Mouse (Mus musculus) heart, embryonic 14.5 days (tissue): ENCODE data around the gene Ugt1a6b. TPM values are rescaled to one million over a fixed set of nuclear protein-coding genes. Genes with fewer than 3 reads are reported as not detected.
"Not testable (repeated sequence)": the region's sequence is repeated elsewhere in the genome, so short reads cannot be mapped to it uniquely, and the experiment has no call there.

Experiments used
- ATAC-seq: fragments of 200-750 bp; cut with Nextera tagmentation; 2 replicates; pipeline ENCODE4 v1.8.0; 2017; ENCODE audit warnings: low read depth, moderate TSS enrichment; ENCODE audit not compliant: insufficient number of reproducible peaks, insufficient read depth, low FRiP score
- H3K27ac ChIP-seq, 2 experiments: fragments of 200-500 bp in 1 of 2; fragments of 300-500 bp in 1 of 2; sonication (generic) in 1 of 2; replicated peaks in 1 of 2; 2 replicates each; pipeline ENCODE4 v1.5.1; 2012 to 2014; ENCODE audit warnings: low read depth in 2 of 2, low read length in 2 of 2, control low read depth in 1 of 2, mild to moderate bottlenecking in 1 of 2, mixed read lengths in 1 of 2; ENCODE audit not compliant: control insufficient read depth in 1 of 2, insufficient read depth in 1 of 2
- H3K27me3 ChIP-seq: fragments of 300-500 bp; sonication (generic); 2 replicates; pipeline ENCODE4 v1.6.1; 2014; ENCODE audit warnings: mild to moderate bottlenecking, low read length, control low read depth; ENCODE audit not compliant: control insufficient read depth, insufficient read depth
- H3K36me3 ChIP-seq: fragments of 300-500 bp; sonication (generic); 2 replicates; pipeline ENCODE4 v1.6.1; 2014; ENCODE audit warnings: mild to moderate bottlenecking, control low read depth, low read length, mixed read lengths; ENCODE audit not compliant: control insufficient read depth, insufficient read depth
- H3K4me1 ChIP-seq, 2 experiments: fragments of 200-500 bp in 1 of 2; fragments of 300-500 bp in 1 of 2; sonication (generic) in 1 of 2; 2 replicates each; pipeline ENCODE4 v1.6.1; 2012 to 2014; ENCODE audit warnings: low read length in 2 of 2, control low read depth in 1 of 2, mixed read lengths in 1 of 2; ENCODE audit not compliant: control insufficient read depth in 2 of 2, insufficient read depth in 2 of 2
- H3K4me2 ChIP-seq: fragments of 300-500 bp; sonication (generic); 2 replicates; pipeline ENCODE4 v1.6.1; 2014; ENCODE audit warnings: mild to moderate bottlenecking, low read length
- H3K4me3 ChIP-seq, 2 experiments: fragments of 200-500 bp in 1 of 2; fragments of 300-500 bp in 1 of 2; sonication (generic) in 1 of 2; 2 replicates each; pipeline ENCODE4 v1.5.1; 2012 to 2014; ENCODE audit warnings: low read length in 2 of 2, mild to moderate bottlenecking in 2 of 2, control low read depth in 1 of 2, low read depth in 1 of 2, moderate library complexity in 1 of 2; ENCODE audit not compliant: control insufficient read depth in 1 of 2, insufficient read depth in 1 of 2
- H3K9ac ChIP-seq: fragments of 300-500 bp; sonication (generic); 2 replicates; pipeline ENCODE4 v1.6.1; 2014; ENCODE audit warnings: mild to moderate bottlenecking, low read length
- H3K9me3 ChIP-seq: fragments of 300-500 bp; sonication (generic); 2 replicates; pipeline ENCODE4 v1.6.1; 2016; ENCODE audit warnings: low read length, control low read depth; ENCODE audit not compliant: control insufficient read depth
- WGBS: fragments of 180-500 bp; shearing (Covaris S2); extraction: QIAGEN DNeasy Blood & Tissue Kit; methylation state at CpG from one replicate; pipeline ENCODE4 v1.1.7; 2014; 5-methylcytosine and 5-hydroxymethylcytosine counted together
- polyA plus RNA-seq: library from polyadenylated mRNA; unstranded; fragments of >200 nt; fragmentation: Nextera tagmentation; extraction: Ambion mirVana; gene quantifications from 2 replicates; pipeline ENCODE4 v1.2.1, GENCODE M21; 2014

Ugt1a6b gene
- polyA plus RNA-seq, 1 experiment from 2014 or later, result not detected

DNA sequence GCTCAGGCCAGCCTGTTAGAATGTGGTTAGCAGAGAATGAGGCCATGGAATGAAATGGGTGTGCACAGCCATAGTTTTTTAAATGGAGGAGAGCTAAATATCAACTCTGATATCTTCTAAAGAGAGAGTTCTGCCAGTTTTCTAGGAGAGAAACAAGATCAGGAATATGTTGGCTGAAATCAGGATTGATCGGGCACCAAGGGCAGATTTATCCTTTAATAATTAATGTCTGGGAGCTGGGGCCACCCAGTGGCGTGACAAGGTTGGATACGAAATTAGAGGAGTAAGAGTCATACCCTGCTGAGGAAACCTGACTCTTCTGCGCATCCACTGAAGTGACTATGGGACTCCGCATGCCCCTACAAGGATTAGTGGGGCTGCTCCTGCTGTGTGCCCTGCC lies 62.7 kb downstream of the Ugt1a6b start, which contains the start of gene Ugt1a5:
Gene Ugt1a5 (plus strand): TSS at position 302 of the 400 bp plus-strand sequence.
- H3K36me3 ChIP-seq, result no peaks in the 10 kb centered on the region
- H3K9me3 ChIP-seq, result 0 out of 2 replicates have a peak, but pooled peaks cover 4% of the 10 kb centered on the region
- WGBS, result 72% methylated on average over 5 of the region's 5 CpGs
- no peak within 1 kb of the TSS for H3K4me2 ChIP-seq
- no peak for ATAC-seq
- H3K27me3 ChIP-seq, result no peaks in the 10 kb centered on the region
- no peak within 1 kb of the TSS for H3K4me3 ChIP-seq
- H3K27ac ChIP-seq, result no peak within 1 kb of the TSS
- H3K4me1 ChIP-seq, result no peaks in the 10 kb centered on the region
- no peak within 1 kb of the TSS for H3K9ac ChIP-seq

DNA sequence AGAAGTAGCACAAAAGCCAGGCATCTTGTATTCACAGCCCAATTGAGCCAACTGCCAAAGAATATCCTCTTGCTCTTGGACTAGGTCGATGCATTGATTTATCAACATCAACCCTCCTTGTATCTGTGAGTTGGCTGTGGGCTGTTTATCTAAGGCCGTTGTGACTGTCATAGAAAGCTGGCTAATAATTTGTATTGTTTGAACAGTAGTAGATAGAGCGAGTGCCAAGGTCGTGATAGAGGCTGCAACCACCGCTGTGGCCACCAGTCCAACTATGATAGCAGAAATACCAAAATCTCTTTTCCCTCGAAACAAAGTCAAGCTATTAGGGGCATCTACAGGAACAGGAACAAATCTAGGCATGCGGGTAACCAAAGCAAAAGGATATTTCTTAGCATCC lies 69.1 kb downstream of the Ugt1a6b start:
- not testable (repeated sequence) for ATAC-seq, H3K4me2 ChIP-seq, H3K4me3 ChIP-seq, H3K4me1 ChIP-seq, H3K27me3 ChIP-seq, H3K27ac ChIP-seq, H3K36me3 ChIP-seq, H3K9ac ChIP-seq
- WGBS, result 75% methylated on average over 5 of the region's 7 CpGs
- peaks cover 12% of the 10 kb centered on the region; the same call in 1 of the 2 replicates for H3K9me3 ChIP-seq

DNA sequence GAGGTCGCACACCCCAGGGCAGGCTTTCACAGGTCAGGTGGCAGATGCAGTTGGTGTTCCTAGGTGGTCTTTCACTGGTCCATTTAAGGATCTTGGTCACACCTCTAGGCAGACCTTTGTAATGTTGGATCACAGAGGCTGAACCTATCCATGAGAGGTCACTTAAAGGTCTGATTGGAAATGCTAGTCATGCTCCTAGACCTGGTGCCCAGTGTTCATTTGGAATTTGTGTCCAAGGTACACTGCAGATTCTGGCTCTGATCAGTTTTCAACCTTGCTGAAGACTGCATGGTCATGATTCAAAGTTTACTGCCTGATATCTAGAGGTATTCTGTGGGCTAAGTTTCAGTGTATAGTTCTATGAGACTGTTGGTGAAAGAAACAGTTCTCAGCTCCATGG lies 76.6 kb downstream of the Ugt1a6b start:
- H3K9ac ChIP-seq, result no peak overlapping the region
- no peak overlapping the region for H3K27ac ChIP-seq
- H3K4me3 ChIP-seq, result no peak overlapping the region
- H3K27me3 ChIP-seq, result no peaks in the 10 kb centered on the region
- WGBS, result 81% methylated on average over 1 of the region's 1 CpGs
- H3K4me2 ChIP-seq, result no peak overlapping the region
- H3K36me3 ChIP-seq, result no peaks in the 10 kb centered on the region
- H3K4me1 ChIP-seq, result no peaks in the 10 kb centered on the region
- no peak for ATAC-seq
- H3K9me3 ChIP-seq, result peaks cover 15% of the 10 kb centered on the region

DNA sequence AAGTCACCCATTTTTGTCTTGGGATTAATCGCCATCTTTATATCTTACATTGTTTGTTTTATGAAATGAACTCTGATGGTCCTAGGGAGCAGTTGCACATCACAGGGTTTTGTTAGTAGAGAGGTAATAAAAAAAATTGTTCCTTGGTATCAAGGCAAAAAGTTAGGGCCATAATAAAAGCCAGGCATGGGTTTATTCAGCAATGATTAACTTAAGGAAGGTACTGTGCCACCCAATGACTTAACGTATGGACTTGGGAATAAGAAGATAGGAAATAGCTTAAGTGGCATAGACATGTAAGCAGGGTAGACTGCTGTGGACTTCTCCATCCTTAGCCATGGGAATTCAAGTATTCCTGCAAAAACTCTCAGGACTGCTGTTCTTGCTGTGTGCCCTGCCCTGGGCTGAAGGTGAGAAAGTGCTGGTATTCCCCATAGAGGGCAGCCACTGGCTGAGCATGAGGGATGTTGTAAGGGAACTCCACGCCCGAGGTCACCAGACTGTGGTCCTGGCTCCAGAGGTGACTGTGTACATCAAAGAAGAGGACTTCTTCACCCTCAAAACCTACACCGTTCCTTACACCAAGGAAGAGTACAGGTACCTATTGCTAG lies 83.4 kb downstream of the Ugt1a6b start:
- H3K9ac ChIP-seq, result no peak overlapping the region
- H3K4me2 ChIP-seq, result no peak overlapping the region
- no peaks in the 10 kb centered on the region for H3K36me3 ChIP-seq
- no peak for ATAC-seq
- WGBS, result 69% methylated on average over 5 of the region's 5 CpGs
- H3K4me3 ChIP-seq, result no peak overlapping the region
- no peaks in the 10 kb centered on the region for H3K9me3 ChIP-seq
- no peaks in the 10 kb centered on the region for H3K27me3 ChIP-seq
- H3K4me1 ChIP-seq, result no peaks in the 10 kb centered on the region
- no peak overlapping the region for H3K27ac ChIP-seq

DNA sequence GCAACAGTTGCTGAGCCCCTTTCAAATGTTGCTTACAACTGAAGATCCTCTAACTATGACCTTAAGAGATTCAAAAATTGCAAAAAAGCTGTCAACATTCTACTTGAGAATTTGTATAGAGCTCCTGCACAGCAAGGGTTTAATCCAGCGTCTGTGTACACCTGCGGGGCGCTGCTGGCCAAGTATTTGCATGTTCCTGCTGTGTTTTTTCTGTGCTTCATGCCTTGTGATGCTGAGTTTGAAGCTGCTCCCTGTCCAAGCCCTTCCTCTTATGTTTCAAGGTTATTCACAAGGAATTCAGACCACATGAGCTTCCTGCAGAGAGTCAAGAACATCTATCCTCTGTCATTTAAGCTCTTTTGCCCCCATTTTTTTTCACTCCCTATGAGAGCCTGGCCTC lies 89.1 kb downstream of the Ugt1a6b start:
- H3K4me1 ChIP-seq, result no peaks in the 10 kb centered on the region
- no peaks in the 10 kb centered on the region for H3K27me3 ChIP-seq
- no peak for ATAC-seq
- no peak overlapping the region for H3K9ac ChIP-seq
- H3K4me2 ChIP-seq, result no peak overlapping the region
- 64% methylated on average over 3 of the region's 3 CpGs for WGBS
- H3K9me3 ChIP-seq, result no peaks in the 10 kb centered on the region
- no peak overlapping the region for H3K27ac ChIP-seq
- no peak overlapping the region for H3K4me3 ChIP-seq
- no peaks in the 10 kb centered on the region for H3K36me3 ChIP-seq

DNA sequence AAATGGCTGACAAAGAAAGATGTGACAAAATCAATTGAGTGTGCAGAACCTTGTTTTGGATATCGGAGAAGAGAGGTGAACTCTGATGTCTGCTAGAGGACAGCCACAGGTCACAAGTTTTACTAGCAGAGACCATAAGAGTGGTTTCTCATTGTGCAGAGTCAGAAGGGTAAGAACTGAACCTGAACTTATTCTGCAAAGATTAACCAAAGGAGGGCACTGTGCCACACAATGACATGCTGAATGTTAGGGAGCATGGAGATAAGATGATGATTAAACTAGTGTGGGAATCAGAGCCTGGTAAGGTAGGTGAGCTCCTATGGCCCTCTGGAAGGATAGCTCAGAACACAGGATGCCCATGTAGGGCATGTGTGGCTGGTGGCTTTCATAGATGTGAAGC lies 92.6 kb downstream of the Ugt1a6b start:
- 95% methylated on average over 1 of the region's 1 CpGs for WGBS
- Histone ChIP-seq H3K9ac (no peak overlapping the region), H3K27ac (no peak overlapping the region), H3K4me3 (no peak overlapping the region), H3K4me2 (no peak overlapping the region), H3K36me3 (no peaks in the 10 kb centered on the region), H3K27me3 (no peaks in the 10 kb centered on the region), H3K9me3 (no peaks in the 10 kb centered on the region), H3K4me1 (no peaks in the 10 kb centered on the region)
- no peak for ATAC-seq

DNA sequence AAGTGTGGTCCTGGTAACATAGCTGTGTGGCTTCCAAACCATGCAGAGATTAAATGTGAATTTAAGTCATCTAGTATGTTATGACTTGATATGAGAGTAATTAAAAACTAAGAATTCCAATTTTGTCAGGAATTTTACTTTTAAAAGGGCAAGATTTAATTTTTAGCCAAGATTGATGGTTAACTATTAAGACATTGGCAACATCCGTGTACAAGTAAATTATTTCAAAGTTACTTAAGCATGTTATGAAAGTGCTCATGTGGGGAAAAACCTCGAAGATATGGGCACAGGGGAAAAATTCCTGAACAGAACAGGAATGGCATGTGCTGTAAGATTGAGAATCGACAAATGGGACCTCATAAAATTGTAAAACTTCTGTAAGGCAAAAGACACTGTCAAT lies 94.4 kb downstream of the Ugt1a6b start:
- H3K4me3 ChIP-seq, result no peak overlapping the region
- no peak overlapping the region for H3K9ac ChIP-seq
- no peaks in the 10 kb centered on the region for H3K36me3 ChIP-seq
- ATAC-seq, result no peak
- no peaks in the 10 kb centered on the region for H3K27me3 ChIP-seq
- H3K9me3 ChIP-seq, result no peaks in the 10 kb centered on the region
- no peak overlapping the region for H3K27ac ChIP-seq
- H3K4me2 ChIP-seq, result no peak overlapping the region
- no peaks in the 10 kb centered on the region for H3K4me1 ChIP-seq
- WGBS, result 75% methylated on average over 3 of the region's 3 CpGs

DNA sequence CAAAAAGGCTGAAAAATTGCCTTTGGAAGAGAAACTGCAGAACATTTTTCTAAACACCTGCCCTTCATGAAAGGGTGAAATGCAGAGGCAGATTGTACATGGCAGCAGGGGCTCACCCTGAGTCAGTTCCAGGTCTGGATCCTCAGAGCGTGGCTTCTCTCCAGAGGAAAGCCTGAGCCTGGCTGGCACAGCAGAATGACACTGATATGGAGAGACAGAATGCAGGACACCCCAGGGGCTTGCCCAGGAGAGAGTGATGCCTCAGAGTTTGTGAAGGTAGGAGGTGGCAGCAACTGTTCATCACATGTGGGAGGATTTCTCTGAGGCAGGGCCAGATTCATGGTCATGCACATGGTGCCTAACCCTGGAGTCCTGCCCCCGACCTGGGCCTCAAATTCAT lies 96.9 kb downstream of the Ugt1a6b start:
- H3K9ac ChIP-seq, result no peak overlapping the region
- H3K4me3 ChIP-seq, result no peak overlapping the region
- 61% methylated on average over 2 of the region's 2 CpGs for WGBS
- H3K9me3 ChIP-seq, result no peaks in the 10 kb centered on the region
- H3K27ac ChIP-seq, result no peak overlapping the region
- H3K36me3 ChIP-seq, result no peaks in the 10 kb centered on the region
- no peak for ATAC-seq
- H3K27me3 ChIP-seq, result no peaks in the 10 kb centered on the region
- H3K4me2 ChIP-seq, result no peak overlapping the region
- peaks cover 0 to under 1% of the 10 kb centered on the region in 2 experiments; a peak in 1 of 4 replicates for H3K4me1 ChIP-seq
